12 mouse cellular contexts compared by ENCODE assay signal in the genomic region with DNA sequence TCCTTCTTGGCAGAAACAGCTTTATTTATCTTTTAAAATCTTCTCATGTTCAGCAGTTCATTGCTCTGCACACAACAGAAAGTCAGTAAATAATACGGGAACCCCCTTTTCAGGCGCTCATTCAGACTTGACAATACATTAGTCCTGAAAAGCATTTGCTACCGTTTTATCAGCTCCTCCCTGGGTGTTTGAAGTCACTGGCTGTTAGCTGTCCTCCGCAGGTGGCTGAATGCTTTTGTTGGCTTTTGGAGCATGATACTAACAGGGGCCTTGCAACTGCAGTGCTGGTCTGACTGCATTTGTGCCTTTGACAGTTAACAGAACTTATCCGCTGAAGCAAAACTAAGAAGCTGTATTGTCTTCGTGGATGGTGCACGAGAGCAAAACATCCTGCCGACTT.
A peak's percentile ranks its signal among the peaks of the same experiment; 100 is the strongest.
DNase-seq lines count a peak whose midpoint lies in the region; ATAC-seq and TF ChIP-seq lines count a peak whose summit lies in the region.
"Had no signal": no experiment of that assay in that cellular context is flagged by ENCODE, and none has a peak within 500 bp of the region (broad histone marks: within the 10 kb centered on the region; RNA-seq: fewer than 3 reads in every experiment).

No protein-coding gene starts in this region.

- peak; percentile 13 for DNase-seq in lung, embryonic 14.5 days
- DNase-seq in lung, postnatal 10 days: no peak
- DNase-seq in Muller cell, postnatal 12 days (ENCODE audit: inconsistent ontology term): no peak
- no peak for DNase-seq in kidney, postnatal 14 days
- no peak for DNase-seq in natural killer cell, adult 2 months (ENCODE audit: low spot score in 2 of 2)
- DNase-seq: left cerebral cortex, postnatal 4 days; thymus, postnatal 14 days had no signal

- H3K9me3 ChIP-seq in lung, embryonic 14.5 days (ENCODE audit: low read depth, low read length): no peaks in the 10 kb centered on the region
- H3K9me3 ChIP-seq in forebrain, embryonic 12.5 days: no peaks in the 10 kb centered on the region
- no peaks in the 10 kb centered on the region for H3K9me3 ChIP-seq in midbrain, embryonic 12.5 days
- no peaks in the 10 kb centered on the region for H3K9me3 ChIP-seq in stomach, embryonic 14.5 days (ENCODE audit: control insufficient read depth, low read depth, low read length)

- no peak overlapping the region for H3K27ac ChIP-seq in lung, embryonic 14.5 days (ENCODE audit: low read depth)
- H3K27ac ChIP-seq in forebrain, embryonic 12.5 days: no peak overlapping the region
- H3K27ac ChIP-seq in midbrain, embryonic 12.5 days (replicated peaks): no peak overlapping the region
- no peak overlapping the region for H3K27ac ChIP-seq in stomach, embryonic 14.5 days (ENCODE audit: low read length)

- no peaks in the 10 kb centered on the region for H3K27me3 ChIP-seq in lung, embryonic 14.5 days (ENCODE audit: insufficient read depth, low read length)
- no peaks in the 10 kb centered on the region for H3K27me3 ChIP-seq in forebrain, embryonic 12.5 days
- H3K27me3 ChIP-seq in midbrain, embryonic 12.5 days: 0 out of 2 replicates have a peak, but pooled peaks cover 3% of the 10 kb centered on the region
- H3K27me3 ChIP-seq in stomach, embryonic 14.5 days (ENCODE audit: control insufficient read depth, insufficient read depth, low read length): no peaks in the 10 kb centered on the region

- H3K4me1 ChIP-seq in lung, embryonic 14.5 days (ENCODE audit: insufficient read depth): no peaks in the 10 kb centered on the region
- peaks cover 5% of the 10 kb centered on the region for H3K4me1 ChIP-seq in forebrain, embryonic 12.5 days
- H3K4me1 ChIP-seq in midbrain, embryonic 12.5 days: peaks cover 6% of the 10 kb centered on the region; the same call in 1 of the 2 replicates
- no peaks in the 10 kb centered on the region for H3K4me1 ChIP-seq in stomach, embryonic 14.5 days (ENCODE audit: control insufficient read depth, insufficient read depth, low read length)

- 19% methylated on average over 8 of the region's 8 CpGs for WGBS in lung, embryonic 14.5 days
- WGBS in forebrain, embryonic 12.5 days: 4% methylated on average over 8 of the region's 8 CpGs
- WGBS in midbrain, embryonic 12.5 days: 2% methylated on average over 8 of the region's 8 CpGs
- 17% methylated on average over 8 of the region's 8 CpGs for WGBS in stomach, embryonic 14.5 days

- no peak overlapping the region for H3K4me3 ChIP-seq in lung, embryonic 14.5 days (ENCODE audit: low read depth, low read length)
- H3K4me3 ChIP-seq in forebrain, embryonic 12.5 days (replicated peaks): no peak overlapping the region
- no peak overlapping the region for H3K4me3 ChIP-seq in midbrain, embryonic 12.5 days
- H3K4me3 ChIP-seq in stomach, embryonic 14.5 days (ENCODE audit: low read depth, low read length): no peak overlapping the region
- H3K4me3 ChIP-seq: myocyte had no signal

- H3K9ac ChIP-seq in lung, embryonic 14.5 days: no peak overlapping the region
- H3K9ac ChIP-seq in forebrain, embryonic 12.5 days: no peak overlapping the region
- H3K9ac ChIP-seq in midbrain, embryonic 12.5 days (replicated peaks): no peak overlapping the region
- H3K9ac ChIP-seq in stomach, embryonic 14.5 days (replicated peaks; ENCODE audit: low read depth, low read length): no peak overlapping the region

- no peak for ATAC-seq in lung, embryonic 14.5 days (ENCODE audit: insufficient read depth)
- no peak for ATAC-seq in forebrain, embryonic 12.5 days (ENCODE audit: low FRiP score)
- ATAC-seq in midbrain, embryonic 12.5 days (ENCODE audit: low FRiP score, low read depth): no peak
- ATAC-seq in stomach, embryonic 14.5 days (ENCODE audit: insufficient number of reproducible peaks, insufficient read depth, low FRiP score, low read depth): no peak
- ATAC-seq: lung, postnatal 0 days had no signal

- H3K4me2 ChIP-seq in lung, embryonic 14.5 days: no peak overlapping the region
- peak overlapping the region; percentile 29 for H3K4me2 ChIP-seq in forebrain, embryonic 12.5 days
- peak overlapping the region; percentile 22 for H3K4me2 ChIP-seq in midbrain, embryonic 12.5 days (replicated peaks)
- H3K4me2 ChIP-seq in stomach, embryonic 14.5 days (replicated peaks; ENCODE audit: low read depth, low read length): 0 out of 2 replicates have a peak overlapping the region, but pooled peaks have one; percentile 2

- TF ChIP-seq CTCF in lung, embryonic 14.5 days (IDR thresholded peaks at IDR 0.05; ENCODE audit: low read depth): no peak

- H3K36me3 ChIP-seq in lung, embryonic 14.5 days (ENCODE audit: insufficient read depth): no peaks in the 10 kb centered on the region
- no peaks in the 10 kb centered on the region for H3K36me3 ChIP-seq in forebrain, embryonic 12.5 days (replicated peaks)
- no peaks in the 10 kb centered on the region for H3K36me3 ChIP-seq in midbrain, embryonic 12.5 days
- no peaks in the 10 kb centered on the region for H3K36me3 ChIP-seq in stomach, embryonic 14.5 days (ENCODE audit: control insufficient read depth, insufficient read depth, low read length)
